Mouse (Mus musculus) embryonic stem cell, embryonic (primary cell): ENCODE results near the gene Tcam1.

Experiments used
- CTCF ChIA-PET, 4 experiments: fragments of 300-600 bp in 2 of 4; fragments of 350-600 bp in 2 of 4; sonication (Branson Sonifier 250); formaldehyde crosslinking; loops; one replicate each; lab custom pipeline; 2022; ENCODE audit warnings: inconsistent platforms in 2 of 4; lab: Charles Lee
- POLR2A ChIA-PET, 4 experiments: fragments of 300-600 bp in 2 of 4; fragments of 350-600 bp in 2 of 4; sonication (Branson Sonifier 250); formaldehyde crosslinking; loops; one replicate each; lab custom pipeline; 2022; ENCODE audit warnings: antibody characterized with exemption in 4 of 4, inconsistent platforms in 1 of 4; lab: Charles Lee

Gene Tcam1

GRCm38 (mm10) chr11:106325566-106326206, 49.2 kb downstream of the Tcam1 start:
- ChIA-PET CTCF (interaction anchor here in 1 of 4 experiments (0.8 to 1.0 kb wide), 2 partner anchors 23 kb away, joined by 3 to 4 read pairs; no protein-coding TSS in a partner anchor), POLR2A (interaction anchor here in 1 of 4 experiments (0.6 kb wide), 1 partner anchor 54 kb away, joined by 5 read pairs; no protein-coding TSS in a partner anchor)

GRCm38 (mm10) chr11:106326475-106326874, 50.0 kb downstream of the Tcam1 start:
- ChIA-PET POLR2A (interaction anchor here in 1 of 4 experiments (0.7 to 1.3 kb wide), 3 partner anchors 11 to 70 kb away, joined by 3 to 4 read pairs (median 4); no protein-coding TSS in a partner anchor), CTCF (interaction anchor here in 2 of 4 experiments (0.5 to 1.3 kb wide), 3 partner anchors 23 to 284 kb away, joined by 3 to 4 read pairs (median 4); no protein-coding TSS in a partner anchor)

- CTCF ChIA-PET, result interaction anchor here in 2 of 4 experiments (0.6 to 1.5 kb wide), 3 partner anchors 15 to 271 kb away, joined by 3 to 5 read pairs (median 4); no protein-coding TSS in a partner anchor
- POLR2A ChIA-PET, result interaction anchor here in 1 of 4 experiments (0.7 to 1.5 kb wide), 4 partner anchors 14 to 72 kb away, joined by 3 to 4 read pairs (median 3); partner anchors contain the start of genes Cd79b and Tcam1
Measured at GRCm38 (mm10) chr11:106328521-106328920, 52.0 kb downstream of the Tcam1 start.

GRCm38 (mm10) chr11:106329128-106329527, 52.7 kb downstream of the Tcam1 start:
- ChIA-PET CTCF (interaction anchor here (0.6 to 1.5 kb wide), 12 partner anchors 10 to 68 kb away, joined by 3 to 12 read pairs (median 4); partner anchors contain the start of gene Prr29 (in 1 of the 4)), POLR2A (interaction anchor here in 2 of 4 experiments (0.5 to 1.5 kb wide), 3 partner anchors 53 to 73 kb away, joined by 3 to 4 read pairs (median 3); partner anchors contain the start of gene Tcam1 (in 1 of the 2))

- POLR2A ChIA-PET, result interaction anchor here in 2 of 4 experiments (0.5 to 1.5 kb wide), 4 partner anchors 53 to 171 kb away, joined by 3 to 4 read pairs (median 3); partner anchors contain the start of gene Tcam1 (in 1 of the 2)
- CTCF ChIA-PET, result interaction anchor here (0.6 to 1.5 kb wide), 17 partner anchors 10 to 162 kb away, joined by 3 to 12 read pairs (median 4); partner anchors contain the start of gene Prr29 (in 1 of the 4)
Measured at GRCm38 (mm10) chr11:106329682-106330081, 53.2 kb downstream of the Tcam1 start.

GRCm38 (mm10) chr11:106332458-106332857, 56.0 kb downstream of the Tcam1 start:
- ChIA-PET CTCF (interaction anchor here in 2 of 4 experiments (0.6 to 1.9 kb wide), 7 partner anchors 30 to 252 kb away, joined by 3 to 5 read pairs (median 3); no protein-coding TSS in a partner anchor), POLR2A (interaction anchor here in 3 of 4 experiments (0.9 to 1.6 kb wide), 5 partner anchors 11 to 169 kb away, joined by 3 to 4 read pairs (median 4); partner anchors contain the start of genes Ccdc47 (in 1 of the 3) and Ddx42 (in 1 of the 3))

GRCm38 (mm10) chr11:106334066-106334465, 57.6 kb downstream of the Tcam1 start:
- POLR2A ChIA-PET, result interaction anchor here (0.6 to 1.5 kb wide), 9 partner anchors 10 to 481 kb away, joined by 3 to 6 read pairs (median 3); no protein-coding TSS in a partner anchor
- CTCF ChIA-PET, result interaction anchor here (0.5 to 1.4 kb wide), 10 partner anchors 31 to 375 kb away, joined by 3 to 14 read pairs (median 4); no protein-coding TSS in a partner anchor

- POLR2A ChIA-PET, result interaction anchor here in 1 of 4 experiments (1.6 kb wide), 1 partner anchor 11 kb away, joined by 3 read pairs; no protein-coding TSS in a partner anchor
Measured at GRCm38 (mm10) chr11:106338029-106338428, 61.6 kb downstream of the Tcam1 start.

More at GRCm38 (mm10) chr11:106338029-106338428, 61.6 kb downstream of the Tcam1 start:
- CTCF ChIA-PET, result interaction anchor here in 2 of 4 experiments (1.1 to 1.2 kb wide), 2 partner anchors 13 to 41 kb away, joined by 3 to 4 read pairs; no protein-coding TSS in a partner anchor
